Comparison of ENCODE assay signal across 8 mouse cellular contexts in genomic region chr11:9118050-9118420, GRCm38 (mm10). TPM values are rescaled to one million over a fixed set of nuclear protein-coding genes. Genes with fewer than 3 reads are reported as not detected.
DNase-seq lines count a peak whose midpoint lies in the region; ATAC-seq and TF ChIP-seq lines count a peak whose summit lies in the region.

Upp1 (plus strand) TSS chr11:9118103.

- 0% methylated on average over 7 of the region's 7 CpGs for WGBS in heart, embryonic 11.5 days (ENCODE audit: insufficient replicate concordance)
- WGBS in hindbrain, embryonic 13.5 days, result 1% methylated on average over 7 of the region's 7 CpGs
- under 1% methylated on average over 7 of the region's 7 CpGs for WGBS in midbrain, embryonic 14.5 days

- no peak for TF ChIP-seq POLR2A in bone marrow macrophage, adult 2 months (IDR thresholded peaks at IDR 0.05; ENCODE audit: borderline replicate concordance, low read depth, low read length)

- H3K9ac ChIP-seq in heart, embryonic 11.5 days (ENCODE audit: low read depth, low read length), result peak within 1 kb of the TSS; percentile 53
- H3K9ac ChIP-seq in hindbrain, embryonic 13.5 days, result peak within 1 kb of the TSS; percentile 65
- peak within 1 kb of the TSS; percentile 53 for H3K9ac ChIP-seq in midbrain, embryonic 14.5 days (replicated peaks; ENCODE audit: low read length)

- 0 out of 2 replicates have a peak within 1 kb of the TSS, but pooled peaks have one; percentile 42 for H3K27ac ChIP-seq in heart, embryonic 11.5 days (ENCODE audit: low read depth, low read length)
- H3K27ac ChIP-seq in bone marrow macrophage, adult 2 months (ENCODE audit: insufficient read depth, low read depth, low read length), result no peak within 1 kb of the TSS
- no peak within 1 kb of the TSS for H3K27ac ChIP-seq in hindbrain, embryonic 13.5 days
- no peak within 1 kb of the TSS for H3K27ac ChIP-seq in midbrain, embryonic 14.5 days (replicated peaks; ENCODE audit: low read depth, low read length)

- TF ChIP-seq CTCF in bone marrow macrophage, adult 2 months (IDR thresholded peaks at IDR 0.05; ENCODE audit: low read depth, low read length), result no peak

- 0 out of 2 replicates have a peak, but pooled peaks have one; percentile 2 for ATAC-seq in heart, embryonic 11.5 days (replicated peaks; ENCODE audit: insufficient number of reproducible peaks, low FRiP score, low TSS enrichment)
- ATAC-seq in hindbrain, embryonic 13.5 days (ENCODE audit: low FRiP score), result peak; percentile 16
- peak; percentile 9; the same call in 1 of the 2 replicates for ATAC-seq in midbrain, embryonic 14.5 days (ENCODE audit: low FRiP score, low TSS enrichment)
- no peak for ATAC-seq in CD4-positive, CD25-positive, alpha-beta regulatory T cell, adult 4 months

- no peaks in the 10 kb centered on the region for H3K9me3 ChIP-seq in heart, embryonic 11.5 days (replicated peaks; ENCODE audit: control insufficient read depth, low read length)
- no peaks in the 10 kb centered on the region for H3K9me3 ChIP-seq in hindbrain, embryonic 13.5 days
- H3K9me3 ChIP-seq in midbrain, embryonic 14.5 days (ENCODE audit: control insufficient read depth, low read length), result no peaks in the 10 kb centered on the region

- peak within 1 kb of the TSS; percentile 59 for H3K4me3 ChIP-seq in heart, embryonic 11.5 days (ENCODE audit: low read depth, low read length)
- H3K4me3 ChIP-seq in bone marrow macrophage, adult 2 months (ENCODE audit: insufficient read depth, low read length), result peak within 1 kb of the TSS; percentile 41
- H3K4me3 ChIP-seq in hindbrain, embryonic 13.5 days, result peak within 1 kb of the TSS; percentile 48
- peak within 1 kb of the TSS; percentile 43 for H3K4me3 ChIP-seq in midbrain, embryonic 14.5 days (replicated peaks; ENCODE audit: low read depth, low read length)

- H3K36me3 ChIP-seq in heart, embryonic 11.5 days (ENCODE audit: control insufficient read depth, insufficient read depth, low read length), result no peaks in the 10 kb centered on the region; the same call in 1 of the 2 replicates
- no peaks in the 10 kb centered on the region for H3K36me3 ChIP-seq in hindbrain, embryonic 13.5 days
- no peaks in the 10 kb centered on the region for H3K36me3 ChIP-seq in midbrain, embryonic 14.5 days (ENCODE audit: control insufficient read depth, insufficient read depth, low read length)

- peak within 1 kb of the TSS; percentile 99 for H3K4me2 ChIP-seq in heart, embryonic 11.5 days
- peak within 1 kb of the TSS; percentile 99 for H3K4me2 ChIP-seq in hindbrain, embryonic 13.5 days
- peak within 1 kb of the TSS; percentile 97 for H3K4me2 ChIP-seq in midbrain, embryonic 14.5 days (ENCODE audit: low read length)

- peaks cover 19% of the 10 kb centered on the region for H3K4me1 ChIP-seq in heart, embryonic 11.5 days (ENCODE audit: control insufficient read depth, insufficient read depth, low read length)
- H3K4me1 ChIP-seq in bone marrow macrophage, adult 2 months (ENCODE audit: control insufficient read depth, insufficient read depth, low read length), result no peaks in the 10 kb centered on the region
- H3K4me1 ChIP-seq in hindbrain, embryonic 13.5 days (replicated peaks), result peaks cover 28% of the 10 kb centered on the region
- peaks cover 24% of the 10 kb centered on the region for H3K4me1 ChIP-seq in midbrain, embryonic 14.5 days (ENCODE audit: control insufficient read depth, insufficient read depth, low read length)

- no peak for DNase-seq in heart, adult 18-20 months
- DNase-seq in midbrain, embryonic 14.5 days, result no peak
- no peak for DNase-seq in adipocyte (ENCODE audit: low spot score)
- no peak for DNase-seq in gastrocnemius, postnatal 25 days

- peaks cover 12% of the 10 kb centered on the region; the same call in 1 of the 2 replicates for H3K27me3 ChIP-seq in heart, embryonic 11.5 days (ENCODE audit: control insufficient read depth, insufficient read depth, low read length)
- peaks cover 64% of the 10 kb centered on the region for H3K27me3 ChIP-seq in hindbrain, embryonic 13.5 days
- peaks cover 25% of the 10 kb centered on the region; the same call in 1 of the 2 replicates for H3K27me3 ChIP-seq in midbrain, embryonic 14.5 days (ENCODE audit: control insufficient read depth, insufficient read depth, low read length)

RNA-seq across cellular contexts. Expression of gene Upp1, which starts in this region (rescaled TPM):
- 21.9 and 23.2 TPM in 2 replicates for polyA plus RNA-seq in heart, embryonic 11.5 days (2014; fragmentation: Nextera tagmentation; extraction: Ambion mirVana)
- total RNA-seq in heart, adult 18-20 months (2021), result 1 to 10 TPM; 4.2 to 6.8 TPM
- polyA plus RNA-seq in bone marrow macrophage, adult 2 months (2012; ENCODE audit: insufficient read depth, insufficient read length, missing spikeins), result not detected in 2 replicates
- 2.0 and 2.8 TPM in 2 replicates for polyA plus RNA-seq in hindbrain, embryonic 13.5 days (2015; fragmentation: Nextera tagmentation; extraction: Ambion mirVana)
- 2.3 and 3.2 TPM in 2 replicates for polyA plus RNA-seq in midbrain, embryonic 14.5 days (2014; fragmentation: Nextera tagmentation; extraction: Ambion mirVana)
- polyA plus RNA-seq in CD4-positive, CD25-positive, alpha-beta regulatory T cell, adult 4 months (2017; shearing (Covaris generic)), result not detected
- total RNA-seq in gastrocnemius, postnatal 25 days (2021), result 1 to 10 TPM in 1 of 2 experiments, under 1 TPM in 1; 0.23 to 1.7 TPM
